In the genomic region with DNA sequence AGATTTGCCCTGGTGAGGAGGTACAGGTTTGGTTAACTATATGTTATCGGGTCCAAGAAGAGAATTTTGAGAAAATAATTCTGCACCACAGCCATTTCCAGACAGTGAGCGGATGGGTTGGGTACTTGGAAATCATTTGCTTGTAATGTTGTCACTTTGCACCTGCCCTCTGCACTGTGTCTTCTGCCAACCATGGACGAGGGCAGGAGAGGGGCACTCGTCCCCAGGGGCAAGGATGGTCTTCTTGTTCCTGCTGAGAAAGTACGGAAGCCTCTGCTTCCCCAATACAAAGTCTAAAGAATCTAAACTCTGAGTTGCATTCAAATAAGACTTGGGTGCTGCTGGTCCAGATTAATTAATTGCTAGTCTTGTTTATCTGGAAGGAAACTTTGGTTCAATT, we compare ENCODE assay signal across 17 mouse cellular contexts. TPM values are rescaled to one million over a fixed set of nuclear protein-coding genes. Genes with fewer than 3 reads are reported as not detected.
"Had no signal": no experiment of that assay in that cellular context is flagged by ENCODE, and none has a peak within 500 bp of the region (broad histone marks: within the 10 kb centered on the region; RNA-seq: fewer than 3 reads in every experiment).

No protein-coding gene starts in this region.

- DNase-seq: liver, postnatal 0 days; lung, adult 2 months; lung, postnatal 14 days; lung, postnatal 36 days; right cerebral cortex, postnatal 14 days; thymus, adult 2 months; thymus, postnatal 25 days; thymus, postnatal 4 days had no signal

- H3K36me3 ChIP-seq: lung, embryonic 15.5 days; midbrain, embryonic 13.5 days; midbrain, embryonic 15.5 days; neural tube, embryonic 12.5 days; stomach, embryonic 15.5 days had no signal

- H3K4me2 ChIP-seq: lung, embryonic 15.5 days; midbrain, embryonic 13.5 days; midbrain, embryonic 15.5 days; neural tube, embryonic 12.5 days; stomach, embryonic 15.5 days had no signal

- ATAC-seq: lung, postnatal 0 days; midbrain, embryonic 13.5 days; midbrain, embryonic 15.5 days had no signal

- H3K9me3 ChIP-seq: lung, embryonic 15.5 days; megakaryocyte, embryonic 14.5 days; midbrain, embryonic 13.5 days; midbrain, embryonic 15.5 days; neural tube, embryonic 12.5 days; stomach, embryonic 15.5 days had no signal

- H3K27me3 ChIP-seq: lung, embryonic 15.5 days; midbrain, embryonic 13.5 days; midbrain, embryonic 15.5 days; neural tube, embryonic 12.5 days; stomach, embryonic 15.5 days had no signal

- H3K9ac ChIP-seq: liver, postnatal 0 days; lung, embryonic 15.5 days; midbrain, embryonic 13.5 days; midbrain, embryonic 15.5 days; neural tube, embryonic 12.5 days; stomach, embryonic 15.5 days had no signal

- H3K27ac ChIP-seq: lung, embryonic 15.5 days; macrophage; midbrain, embryonic 13.5 days; midbrain, embryonic 15.5 days; neural tube, embryonic 12.5 days; stomach, embryonic 15.5 days; stomach, postnatal 0 days had no signal

- H3K4me1 ChIP-seq: megakaryocyte, embryonic 14.5 days; midbrain, embryonic 13.5 days; midbrain, embryonic 15.5 days; neural tube, embryonic 12.5 days; stomach, embryonic 15.5 days had no signal

- H3K4me3 ChIP-seq: lung, embryonic 15.5 days; megakaryocyte, embryonic 14.5 days; midbrain, embryonic 13.5 days; midbrain, embryonic 15.5 days; neural tube, embryonic 12.5 days; stomach, embryonic 15.5 days had no signal

RNA-seq across cellular contexts. Expression of a gene that starts 33.4 kb away (rescaled TPM):
- polyA plus RNA-seq: macrophage had no signal
